Mouse (Mus musculus) ovary, adult 2 months (tissue): Measurements from ENCODE around the gene Vmn1r42. TPM values are rescaled to one million over a fixed set of nuclear protein-coding genes. Genes with fewer than 3 reads are reported as not detected.

Source experiments
- polyA plus RNA-seq: library from polyadenylated mRNA; depleted of rRNA; stranded (reverse); fragments of >200 nt; gene quantifications from 2 replicates; pipeline ENCODE4 v1.2.3, GENCODE M21; 2012; rRNA removed

The Vmn1r42 gene
- not detected in 2 replicates for polyA plus RNA-seq

GRCm38 (mm10) chr6:89876313-89876712 lies at the start of gene Vmn1r42, which contains the start of gene Vmn1r43:
Gene Vmn1r42 (minus strand): TSS chr6:89876413.
Gene Vmn1r43 (minus strand): TSS chr6:89876413.

GRCm38 (mm10) chr6:89883360-89883759 lies 7.1 kb upstream of the Vmn1r42 start, which contains the start of gene Vmn1r44:
Gene Vmn1r44 (plus strand): TSS chr6:89883660.

Other genes with a start within 250 kb of the Vmn1r42 start
- 14.2 and 16.6 TPM in 2 replicates for gene Txnrd3, start 232.4 kb downstream of the Vmn1r42 start, polyA plus RNA-seq
- not detected in 2 replicates for gene Vmn1r40, start 168.9 kb downstream of the Vmn1r42 start, polyA plus RNA-seq
- gene Vmn1r41, start 135.6 kb downstream of the Vmn1r42 start, polyA plus RNA-seq: not detected in 2 replicates
- not detected in 2 replicates for gene Vmn1r43, start within 50 bp of the Vmn1r42 start, polyA plus RNA-seq
- not detected in 2 replicates for gene Vmn1r44, start 7.2 kb upstream of the Vmn1r42 start, polyA plus RNA-seq
- gene Vmn1r45, start 64.2 kb upstream of the Vmn1r42 start, polyA plus RNA-seq: not detected in 2 replicates
- gene Vmn1r46, start 92.9 kb upstream of the Vmn1r42 start, polyA plus RNA-seq: not detected in 2 replicates
- gene Vmn1r47, start 139.7 kb upstream of the Vmn1r42 start, polyA plus RNA-seq: not detected in 2 replicates
- gene Vmn1r48, start 160.4 kb upstream of the Vmn1r42 start, polyA plus RNA-seq: not detected in 2 replicates
- gene Vmn1r49, start 202.1 kb upstream of the Vmn1r42 start, polyA plus RNA-seq: not detected in 2 replicates
- not detected in 2 replicates for gene Vmn1r50, start 225.0 kb upstream of the Vmn1r42 start, polyA plus RNA-seq
- gene Vmn1r51, start 246.2 kb upstream of the Vmn1r42 start, polyA plus RNA-seq: not detected in 2 replicates